Comparison of ENCODE assay signal across 8 mouse cellular contexts in the genomic region with DNA sequence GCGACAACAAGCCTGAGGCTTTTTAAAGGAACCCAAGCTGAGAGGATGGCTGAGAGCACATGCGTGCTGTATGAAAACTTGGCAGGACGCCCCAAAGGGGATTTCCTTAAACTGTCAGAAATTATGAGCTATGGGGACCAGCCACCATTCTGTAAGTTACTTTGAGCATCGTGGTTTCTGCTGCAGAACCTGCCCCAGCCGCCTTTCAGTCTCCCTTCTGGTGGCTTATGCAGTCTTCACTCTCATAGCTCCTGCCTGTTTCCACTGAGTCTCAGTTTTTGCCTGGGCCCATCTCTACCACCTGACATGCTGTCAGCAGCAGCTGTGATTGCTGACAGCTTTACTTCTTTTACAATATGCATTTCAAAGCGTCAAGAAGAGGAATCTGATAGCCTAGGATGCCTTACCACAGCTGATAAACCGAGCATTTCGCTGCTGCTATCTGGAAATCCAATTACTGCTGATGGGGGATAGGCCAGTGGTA. TPM values are rescaled to one million over a fixed set of nuclear protein-coding genes. Genes with fewer than 3 reads are reported as not detected.
DNase-seq lines count a peak whose midpoint lies in the region; ATAC-seq and TF ChIP-seq lines count a peak whose summit lies in the region.

No protein-coding gene starts in this region.

- no peak overlapping the region for H3K4me3 ChIP-seq in heart, embryonic 15.5 days
- H3K4me3 ChIP-seq in testis, adult 2 months (ENCODE audit: control insufficient read depth, low read depth, low read length) = no peak overlapping the region
- no peak overlapping the region for H3K4me3 ChIP-seq in kidney, embryonic 15.5 days (replicated peaks)
- H3K4me3 ChIP-seq in stomach, embryonic 16.5 days (replicated peaks; ENCODE audit: low read length) = no peak overlapping the region

- no peak for TF ChIP-seq POLR2A in testis, adult 2 months (IDR thresholded peaks at IDR 0.05; ENCODE audit: control insufficient read depth, low read depth, low read length)

- no peak for ATAC-seq in heart, embryonic 15.5 days (replicated peaks; ENCODE audit: insufficient number of reproducible peaks, insufficient read depth, low FRiP score, low read depth)
- no peak for ATAC-seq in kidney, embryonic 15.5 days (replicated peaks; ENCODE audit: low FRiP score)
- ATAC-seq in stomach, embryonic 16.5 days (ENCODE audit: insufficient read depth, low FRiP score) = peak; percentile 64; the same call in 1 of the 2 replicates

- H3K36me3 ChIP-seq in heart, embryonic 15.5 days = no peaks in the 10 kb centered on the region
- H3K36me3 ChIP-seq in testis, adult 2 months (ENCODE audit: control insufficient read depth, insufficient read depth, low read length) = no peaks in the 10 kb centered on the region
- H3K36me3 ChIP-seq in kidney, embryonic 15.5 days = no peaks in the 10 kb centered on the region
- no peaks in the 10 kb centered on the region for H3K36me3 ChIP-seq in stomach, embryonic 16.5 days (ENCODE audit: control insufficient read depth, insufficient read depth, low read length)

- no peak overlapping the region for H3K9ac ChIP-seq in heart, embryonic 15.5 days
- no peak overlapping the region for H3K9ac ChIP-seq in kidney, embryonic 15.5 days
- no peak overlapping the region for H3K9ac ChIP-seq in stomach, embryonic 16.5 days (ENCODE audit: low read length)

- 34% methylated on average over 8 of the region's 8 CpGs for WGBS in heart, embryonic 15.5 days
- WGBS in kidney, embryonic 15.5 days = 46% methylated on average over 8 of the region's 8 CpGs
- WGBS in stomach, embryonic 16.5 days = 38% methylated on average over 8 of the region's 8 CpGs

- 0 out of 2 replicates have a peak overlapping the region, but pooled peaks have one; percentile 6 for H3K4me2 ChIP-seq in heart, embryonic 15.5 days
- H3K4me2 ChIP-seq in kidney, embryonic 15.5 days = no peak overlapping the region
- H3K4me2 ChIP-seq in stomach, embryonic 16.5 days (ENCODE audit: low read depth, low read length) = no peak overlapping the region

- no peaks in the 10 kb centered on the region for H3K9me3 ChIP-seq in heart, embryonic 15.5 days (replicated peaks)
- no peaks in the 10 kb centered on the region for H3K9me3 ChIP-seq in kidney, embryonic 15.5 days (replicated peaks)
- no peaks in the 10 kb centered on the region for H3K9me3 ChIP-seq in stomach, embryonic 16.5 days (replicated peaks; ENCODE audit: control insufficient read depth, low read length)

- 0 out of 2 replicates have a peak overlapping the region, but pooled peaks have one; percentile 9 for H3K27ac ChIP-seq in heart, embryonic 15.5 days
- H3K27ac ChIP-seq in testis, adult 2 months (ENCODE audit: control insufficient read depth, insufficient read depth, low read depth, low read length) = peak overlapping the region; percentile 25; the same call in 1 of the 2 replicates
- 0 out of 2 replicates have a peak overlapping the region, but pooled peaks have one; percentile 13 for H3K27ac ChIP-seq in kidney, embryonic 15.5 days
- no peak overlapping the region for H3K27ac ChIP-seq in stomach, embryonic 16.5 days (ENCODE audit: low read length)

- no peak for DNase-seq in heart, adult 8-10 months (ENCODE audit: low spot score)
- no peak for DNase-seq in testis, postnatal 14 days (ENCODE audit: low spot score)
- no peak for DNase-seq in layer of hippocampus, postnatal 14 days (ENCODE audit: low spot score in 2 of 2)
- DNase-seq in gastrocnemius, adult 8-10 months (ENCODE audit: low spot score in 2 of 2) = no peak

- H3K27me3 ChIP-seq in heart, embryonic 15.5 days = no peaks in the 10 kb centered on the region
- no peaks in the 10 kb centered on the region for H3K27me3 ChIP-seq in testis, adult 2 months (ENCODE audit: control insufficient read depth, insufficient read depth, low read length)
- no peaks in the 10 kb centered on the region for H3K27me3 ChIP-seq in kidney, embryonic 15.5 days
- H3K27me3 ChIP-seq in stomach, embryonic 16.5 days (ENCODE audit: control insufficient read depth, insufficient read depth, low read length) = no peaks in the 10 kb centered on the region

- H3K4me1 ChIP-seq in heart, embryonic 15.5 days (replicated peaks) = peaks cover 6% of the 10 kb centered on the region; the same call in 1 of the 2 replicates
- no peaks in the 10 kb centered on the region for H3K4me1 ChIP-seq in testis, adult 2 months (ENCODE audit: control insufficient read depth, insufficient read depth, low read length)
- H3K4me1 ChIP-seq in kidney, embryonic 15.5 days = no peaks in the 10 kb centered on the region
- H3K4me1 ChIP-seq in stomach, embryonic 16.5 days (ENCODE audit: control insufficient read depth, insufficient read depth, low read length) = peaks cover 3% of the 10 kb centered on the region; the same call in 1 of the 2 replicates

- TF ChIP-seq CTCF in testis, adult 2 months (IDR thresholded peaks at IDR 0.05; ENCODE audit: control insufficient read depth, insufficient read depth, insufficient replicate concordance, low read depth, low read length) = no peak

RNA-seq across cellular contexts. Expression of a gene that starts 13.3 kb away (rescaled TPM):
- 0.19 TPM in 1 of 2 replicates, not detected in the other for polyA plus RNA-seq in heart, embryonic 15.5 days (2015; fragmentation: Nextera tagmentation; extraction: Ambion mirVana)
- not detected for total RNA-seq in heart, adult 8-10 months (2022)
- not detected in 2 replicates for polyA plus RNA-seq in testis, adult 2 months (2012; rRNA removed)
- polyA plus RNA-seq in kidney, embryonic 15.5 days (2015; fragmentation: Nextera tagmentation; extraction: Ambion mirVana) = 0.27 TPM in 1 of 2 replicates, not detected in the other
- 0.28 TPM in 1 of 2 replicates, not detected in the other for polyA plus RNA-seq in stomach, embryonic 16.5 days (2015; fragmentation: Nextera tagmentation; extraction: Ambion mirVana)
- not detected for total RNA-seq in layer of hippocampus, postnatal 14 days (2021)
- not detected for total RNA-seq in gastrocnemius, adult 8-10 months (2022)

RNA-seq across cellular contexts. Expression of a gene that starts 29.1 kb away (rescaled TPM):
- 2.9 and 3.6 TPM in 2 replicates for polyA plus RNA-seq in heart, embryonic 15.5 days (2015; fragmentation: Nextera tagmentation; extraction: Ambion mirVana)
- total RNA-seq in heart, adult 8-10 months (2022) = 1 to 10 TPM; 5.1 to 9.8 (median 8.1) TPM
- polyA plus RNA-seq in testis, adult 2 months (2012; rRNA removed) = 4.7 and 5.6 TPM in 2 replicates
- polyA plus RNA-seq in kidney, embryonic 15.5 days (2015; fragmentation: Nextera tagmentation; extraction: Ambion mirVana) = 1.4 and 2.2 TPM in 2 replicates
- 5.1 and 5.5 TPM in 2 replicates for polyA plus RNA-seq in stomach, embryonic 16.5 days (2015; fragmentation: Nextera tagmentation; extraction: Ambion mirVana)
- 10 to 100 TPM in 1 of 2 experiments, 1 to 10 TPM in 1; 8.4 to 11.9 TPM for total RNA-seq in layer of hippocampus, postnatal 14 days (2021)
- 1 to 10 TPM; 4.2 to 6.5 (median 5.0) TPM for total RNA-seq in gastrocnemius, adult 8-10 months (2022)

RNA-seq across cellular contexts. Expression of a gene that starts 40.1 kb away (rescaled TPM):
- 0.52 TPM in 1 of 2 replicates, not detected in the other for polyA plus RNA-seq in heart, embryonic 15.5 days (2015; fragmentation: Nextera tagmentation; extraction: Ambion mirVana)
- total RNA-seq in heart, adult 8-10 months (2022) = 1 to 10 TPM in 1 of 4 experiments, not detected in 3; 1.3 TPM
- 44.8 and 88.7 TPM in 2 replicates for polyA plus RNA-seq in testis, adult 2 months (2012; rRNA removed)
- not detected in 2 replicates for polyA plus RNA-seq in kidney, embryonic 15.5 days (2015; fragmentation: Nextera tagmentation; extraction: Ambion mirVana)
- not detected in 2 replicates for polyA plus RNA-seq in stomach, embryonic 16.5 days (2015; fragmentation: Nextera tagmentation; extraction: Ambion mirVana)
- 1 to 10 TPM in 1 of 2 experiments, not detected in 1; 1.4 TPM for total RNA-seq in layer of hippocampus, postnatal 14 days (2021)
- 1 to 10 TPM in 1 of 4 experiments, not detected in 3; 1.2 TPM for total RNA-seq in gastrocnemius, adult 8-10 months (2022)

RNA-seq across cellular contexts. Expression of a gene that starts 43.7 kb away (rescaled TPM):
- 1.9 and 2.3 TPM in 2 replicates for polyA plus RNA-seq in heart, embryonic 15.5 days (2015; fragmentation: Nextera tagmentation; extraction: Ambion mirVana)
- total RNA-seq in heart, adult 8-10 months (2022) = 1 to 10 TPM; 2.7 to 6.0 (median 5.0) TPM
- polyA plus RNA-seq in testis, adult 2 months (2012; rRNA removed) = 0.34 and 0.36 TPM in 2 replicates
- polyA plus RNA-seq in kidney, embryonic 15.5 days (2015; fragmentation: Nextera tagmentation; extraction: Ambion mirVana) = 0.99 and 1.3 TPM in 2 replicates
- 1.3 and 2.1 TPM in 2 replicates for polyA plus RNA-seq in stomach, embryonic 16.5 days (2015; fragmentation: Nextera tagmentation; extraction: Ambion mirVana)
- total RNA-seq in layer of hippocampus, postnatal 14 days (2021) = 1 to 10 TPM; 3.7 to 4.7 TPM
- under 1 TPM; 0.08 to 0.51 (median 0.17) TPM for total RNA-seq in gastrocnemius, adult 8-10 months (2022)

Comparison
In these comparisons a context has a peak if more than half of its experiments do, and no peak if none do; other contexts are left out.
1. RNA of a gene that starts 40.1 kb away (polyA plus RNA-seq): 44.8 to 88.7 TPM in testis, adult 2 months; 0.52 TPM in heart, embryonic 15.5 days, not detected in stomach, embryonic 16.5 days and not detected in kidney, embryonic 15.5 days; every median in the first group is over 10 times any median in the second.